Mouse (Mus musculus) thymus, adult 18-20 months (tissue): ENCODE measurements around the gene Rtkn.

Source experiments
- DNase-seq, 2 experiments: peaks; one replicate each; pipeline ENCODE4 v3.0.0; 2022; ENCODE audit warnings: mixed read lengths in 2 of 2

Gene Rtkn

GRCm38 (mm10) chr6:83134951-83135513 lies at the start of gene Rtkn:
TSS of gene Rtkn (plus strand) at chr6:83135463.
- no peak for DNase-seq

- no peak for DNase-seq
Observed at GRCm38 (mm10) chr6:83086121-83087035, 48.9 kb upstream of the Rtkn start, which contains the start of gene Lbx2. TSS of gene Lbx2 (plus strand) at chr6:83086367.

GRCm38 (mm10) chr6:83087205-83087925 lies 47.9 kb upstream of the Rtkn start:
- no peak for DNase-seq

GRCm38 (mm10) chr6:83087926-83088260 lies 47.4 kb upstream of the Rtkn start:
- DNase-seq, result no peak

GRCm38 (mm10) chr6:83092416-83093127 lies 42.7 kb upstream of the Rtkn start:
- no peak for DNase-seq

GRCm38 (mm10) chr6:83095968-83096367 lies 39.3 kb upstream of the Rtkn start:
- DNase-seq, result peak in 1 of 2 experiments; percentile 57

- no peak for DNase-seq
Observed at GRCm38 (mm10) chr6:83098411-83098810, 36.9 kb upstream of the Rtkn start.

- peak; percentile 83 to 95 for DNase-seq
Observed at GRCm38 (mm10) chr6:83101316-83101687, 34.0 kb upstream of the Rtkn start, which contains the start of the genes Ccdc142 and Gm42688. TSS of gene Ccdc142 (plus strand) at chr6:83101601. TSS of gene Gm42688 (plus strand) at chr6:83101617.

- DNase-seq, result peak; percentile 64 to 68
Observed at GRCm38 (mm10) chr6:83101688-83102556, 33.3 kb upstream of the Rtkn start.

- DNase-seq, result no peak
Observed at GRCm38 (mm10) chr6:83103130-83103650, 32.1 kb upstream of the Rtkn start.

- no peak for DNase-seq
Observed at GRCm38 (mm10) chr6:83104158-83104557, 31.1 kb upstream of the Rtkn start.

- peak; percentile 62 to 69 for DNase-seq
Observed at GRCm38 (mm10) chr6:83107566-83108400, 27.5 kb upstream of the Rtkn start.

- DNase-seq, result peak; percentile 53 to 64
Observed at GRCm38 (mm10) chr6:83108762-83109668, 26.2 kb upstream of the Rtkn start, which contains the start of gene Mrpl53. TSS of gene Mrpl53 (plus strand) at chr6:83109040.

GRCm38 (mm10) chr6:83111510-83112136 lies 23.6 kb upstream of the Rtkn start:
- no peak for DNase-seq

- peak; percentile 87 to 88 for DNase-seq
Observed at GRCm38 (mm10) chr6:83115011-83115671, 20.1 kb upstream of the Rtkn start, which contains the start of gene Mogs. TSS of gene Mogs (plus strand) at chr6:83115496.

GRCm38 (mm10) chr6:83115682-83116372 lies 19.4 kb upstream of the Rtkn start:
- peak in 1 of 2 experiments; percentile 42 for DNase-seq

GRCm38 (mm10) chr6:83116373-83117164 lies 18.7 kb upstream of the Rtkn start:
- DNase-seq, result no peak
